Mouse (Mus musculus) ES-Bruce4 (cell line): ENCODE measurements around the gene 1700015G11Rik. TPM values are rescaled to one million over a fixed set of nuclear protein-coding genes. Genes with fewer than 3 reads are reported as not detected.

ENCODE experiments used
- H3K27ac ChIP-seq: 2 replicates; pipeline ENCODE4 v1.5.1; 2012; ENCODE audit warnings: low read length, inconsistent platforms; ENCODE audit not compliant: insufficient read depth
- H3K27me3 ChIP-seq: 2 replicates; pipeline ENCODE4 v1.6.1; 2012; ENCODE audit warnings: mild to moderate bottlenecking, low read length, inconsistent platforms; ENCODE audit not compliant: control insufficient read depth, poor library complexity, insufficient read depth, severe bottlenecking
- H3K36me3 ChIP-seq: 2 replicates; pipeline ENCODE4 v1.6.1; 2012; ENCODE audit warnings: inconsistent platforms, mild to moderate bottlenecking, low read length, moderate library complexity; ENCODE audit not compliant: control insufficient read depth, poor library complexity, insufficient read depth, severe bottlenecking
- H3K4me1 ChIP-seq: one replicate; pipeline ENCODE4 v1.8.1; 2011; ENCODE audit warnings: low read length; ENCODE audit not compliant: control insufficient read depth, insufficient read depth
- H3K4me3 ChIP-seq: 2 replicates; pipeline ENCODE4 v1.5.1; 2011; ENCODE audit warnings: low read depth, mild to moderate bottlenecking, low read length
- H3K9ac ChIP-seq: 2 replicates; pipeline ENCODE4 v1.6.1; 2012; ENCODE audit warnings: low read depth, mild to moderate bottlenecking, inconsistent platforms; ENCODE audit not compliant: poor library complexity, severe bottlenecking
- H3K9me3 ChIP-seq: replicated peaks from 2 replicates; pipeline ENCODE4 v1.6.1; 2012; ENCODE audit warnings: mild to moderate bottlenecking, low read length, inconsistent platforms; ENCODE audit not compliant: control insufficient read depth, poor library complexity, insufficient read depth, severe bottlenecking
- CTCF ChIP-seq: IDR thresholded peaks from one replicate; pipeline ENCODE4 v1.8.1; 2011; ENCODE audit warnings: low read depth, low read length
- EP300 ChIP-seq: IDR thresholded peaks from 2 replicates; pipeline ENCODE4 v1.6.1; 2011; ENCODE audit warnings: low read depth, low read length; ENCODE audit not compliant: insufficient read depth
- POLR2A ChIP-seq: IDR thresholded peaks from one replicate; pipeline ENCODE4 v1.8.1; 2011; ENCODE audit warnings: low read length; ENCODE audit not compliant: insufficient read depth
- polyA plus RNA-seq: library from polyadenylated mRNA; stranded (reverse); fragments of >200 nt; gene quantifications from 2 replicates; pipeline ENCODE4 v1.2.4, GENCODE M21; 2011; ENCODE audit warnings: low read depth; ENCODE audit not compliant: missing spikeins, insufficient read depth, insufficient read length

1700015G11Rik gene
- polyA plus RNA-seq, 1 experiment = not detected

DNA sequence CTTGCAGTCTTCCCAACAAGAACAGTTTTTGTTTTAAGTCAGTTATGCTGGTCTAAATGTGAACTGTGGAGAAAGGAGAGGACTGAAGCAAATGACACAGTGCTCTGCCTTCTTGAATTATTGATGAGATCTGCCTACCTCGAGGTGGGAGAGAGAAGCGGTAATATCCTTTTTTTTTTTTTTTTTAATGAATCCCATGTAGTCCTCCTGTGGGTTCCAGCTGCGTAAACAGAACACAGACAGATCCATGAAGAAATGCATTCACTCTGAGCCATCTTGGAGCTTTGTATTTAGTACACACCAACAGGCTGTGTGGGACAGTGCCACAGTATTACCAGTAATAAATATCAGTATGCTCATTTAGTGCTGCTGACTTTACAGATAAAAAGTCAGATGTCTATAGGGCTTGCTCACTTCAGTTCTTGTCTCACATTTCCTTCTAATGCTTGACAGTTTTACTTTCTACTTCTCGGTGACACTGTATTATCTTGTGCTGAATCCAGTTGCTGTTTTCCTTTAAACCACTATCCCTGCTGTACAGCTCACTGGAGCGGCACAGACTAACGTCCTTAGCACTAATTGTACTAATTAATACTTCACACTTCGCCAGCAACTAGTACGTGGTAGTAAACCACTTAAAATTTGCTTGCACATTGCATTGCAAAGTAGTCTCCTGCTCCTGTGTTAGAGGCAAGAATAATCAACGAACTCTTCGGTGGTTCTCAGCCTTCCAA, 53.1 kb downstream of the 1700015G11Rik start:
- H3K9me3 ChIP-seq = peaks cover 13% of the 10 kb centered on the region

More for the DNA sequence above, 53.1 kb downstream of the 1700015G11Rik start:
- Histone ChIP-seq H3K36me3 (no peaks in the 10 kb centered on the region; the same call in 1 of the 2 replicates), H3K4me3 (no peak overlapping the region), H3K9ac (no peak overlapping the region), H3K27me3 (no peaks in the 10 kb centered on the region), H3K4me1 (no peaks in the 10 kb centered on the region), H3K27ac (no peak overlapping the region)
- TF ChIP-seq EP300 (no peak), POLR2A (no peak), CTCF (no peak)

Other genes starting within 250 kb of the 1700015G11Rik start
- gene Gas2, start 153.7 kb downstream of the 1700015G11Rik start, polyA plus RNA-seq = 20.6 and 25.7 TPM in 2 replicates
- 6.8 and 8.4 TPM in 2 replicates for gene Fancf, start 153.5 kb downstream of the 1700015G11Rik start, polyA plus RNA-seq
- gene Svip, start 9.7 kb downstream of the 1700015G11Rik start, polyA plus RNA-seq = 7.2 and 8.0 TPM in 2 replicates